In genomic region chr5:131707471-131707870, GRCm38 (mm10) we compare ENCODE assay signal across 15 mouse cellular contexts.
DNase-seq lines count a peak whose midpoint lies in the region; ATAC-seq and TF ChIP-seq lines count a peak whose summit lies in the region.
"Had no signal": no experiment of that assay in that cellular context is flagged by ENCODE, and none has a peak within 500 bp of the region (broad histone marks: within the 10 kb centered on the region; RNA-seq: fewer than 3 reads in every experiment).

No protein-coding gene starts in this region.

- no peak overlapping the region for H3K4me3 ChIP-seq in embryonic facial prominence, embryonic 11.5 days (ENCODE audit: low read depth, low read length)
- H3K4me3 ChIP-seq in embryonic facial prominence, embryonic 10.5 days: no peak overlapping the region
- no peak overlapping the region for H3K4me3 ChIP-seq in limb, embryonic 14.5 days (replicated peaks; ENCODE audit: low read length)
- H3K4me3 ChIP-seq in limb, embryonic 10.5 days: no peak overlapping the region
- H3K4me3 ChIP-seq in embryonic facial prominence, embryonic 14.5 days (ENCODE audit: low read depth, low read length): no peak overlapping the region
- H3K4me3 ChIP-seq: embryonic facial prominence, embryonic 12.5 days; limb, embryonic 13.5 days had no signal

- no peak for TF ChIP-seq POLR2A in limb, embryonic 14.5 days (IDR thresholded peaks at IDR 0.05; ENCODE audit: borderline replicate concordance, extremely low read depth, insufficient read depth, insufficient read length)

- no peak overlapping the region for H3K9ac ChIP-seq in embryonic facial prominence, embryonic 11.5 days (replicated peaks; ENCODE audit: low read length)
- H3K9ac ChIP-seq in limb, embryonic 14.5 days (ENCODE audit: low read depth, low read length, severe bottlenecking): no peak overlapping the region
- H3K9ac ChIP-seq in embryonic facial prominence, embryonic 14.5 days (ENCODE audit: low read depth, low read length): no peak overlapping the region
- H3K9ac ChIP-seq: embryonic facial prominence, embryonic 12.5 days; limb, embryonic 13.5 days had no signal

- H3K27me3 ChIP-seq in embryonic facial prominence, embryonic 11.5 days (ENCODE audit: control insufficient read depth, insufficient read depth, low read length): no peaks in the 10 kb centered on the region
- H3K27me3 ChIP-seq in embryonic facial prominence, embryonic 10.5 days (replicated peaks; ENCODE audit: low read depth, poor library complexity, severe bottlenecking): 0 out of 2 replicates have a peak, but pooled peaks cover 5% of the 10 kb centered on the region
- H3K27me3 ChIP-seq in limb, embryonic 14.5 days (ENCODE audit: control insufficient read depth, insufficient read depth, low read length): no peaks in the 10 kb centered on the region
- peaks cover 6% of the 10 kb centered on the region for H3K27me3 ChIP-seq in limb, embryonic 10.5 days (ENCODE audit: low read depth, poor library complexity, severe bottlenecking)
- H3K27me3 ChIP-seq in embryonic facial prominence, embryonic 14.5 days (replicated peaks; ENCODE audit: control insufficient read depth, insufficient read depth, low read length): no peaks in the 10 kb centered on the region
- H3K27me3 ChIP-seq: embryonic facial prominence, embryonic 12.5 days had no signal

- no peaks in the 10 kb centered on the region for H3K36me3 ChIP-seq in embryonic facial prominence, embryonic 11.5 days (replicated peaks; ENCODE audit: control insufficient read depth, insufficient read depth, low read depth, low read length)
- H3K36me3 ChIP-seq in embryonic facial prominence, embryonic 10.5 days (replicated peaks): no peaks in the 10 kb centered on the region
- H3K36me3 ChIP-seq in limb, embryonic 14.5 days (ENCODE audit: control insufficient read depth, insufficient read depth, low read length): no peaks in the 10 kb centered on the region
- H3K36me3 ChIP-seq in limb, embryonic 10.5 days: peaks cover 1% of the 10 kb centered on the region; the same call in 1 of the 2 replicates
- no peaks in the 10 kb centered on the region for H3K36me3 ChIP-seq in embryonic facial prominence, embryonic 14.5 days (ENCODE audit: control insufficient read depth, insufficient read depth, low read length)
- H3K36me3 ChIP-seq: embryonic facial prominence, embryonic 12.5 days; limb, embryonic 13.5 days had no signal

- no peak for DNase-seq in embryonic facial prominence, embryonic 11.5 days (ENCODE audit: low spot score)
- DNase-seq in embryonic facial prominence, embryonic 10.5 days (ENCODE audit: low spot score): no peak
- DNase-seq in limb, embryonic 14.5 days (ENCODE audit: low spot score): peak; percentile 48
- DNase-seq in limb, embryonic 10.5 days (ENCODE audit: low spot score): no peak
- DNase-seq in embryonic facial prominence, embryonic 14.5 days (ENCODE audit: low spot score): peak; percentile 57
- peak; percentile 34 to 55 for DNase-seq in left cerebral cortex, postnatal 14 days (ENCODE audit: low spot score in 2 of 2)
- no peak for DNase-seq in T-cell, adult 2 months (ENCODE audit: low spot score)
- no peak for DNase-seq in ovary, postnatal 10 days (ENCODE audit: low spot score)
- DNase-seq: cerebellum, adult 9-10 months; heart, adult 11 months; lung, adult 18-20 months had no signal

- ATAC-seq in embryonic facial prominence, embryonic 11.5 days (replicated peaks; ENCODE audit: insufficient number of reproducible peaks, low FRiP score, low TSS enrichment, low read depth): no peak
- ATAC-seq in limb, embryonic 14.5 days (ENCODE audit: low FRiP score, low read depth): no peak
- ATAC-seq in embryonic facial prominence, embryonic 14.5 days (ENCODE audit: low read depth): no peak
- ATAC-seq: inflammation-experienced regulatory T-cells, adult 6 months had no signal

- H3K27ac ChIP-seq in embryonic facial prominence, embryonic 11.5 days (replicated peaks; ENCODE audit: low read depth, low read length): 0 out of 2 replicates have a peak overlapping the region, but pooled peaks have one; percentile 24
- H3K27ac ChIP-seq in embryonic facial prominence, embryonic 10.5 days (replicated peaks): no peak overlapping the region
- H3K27ac ChIP-seq in limb, embryonic 14.5 days (replicated peaks; ENCODE audit: low read depth, low read length): no peak overlapping the region
- no peak overlapping the region for H3K27ac ChIP-seq in limb, embryonic 10.5 days
- no peak overlapping the region for H3K27ac ChIP-seq in embryonic facial prominence, embryonic 14.5 days (replicated peaks; ENCODE audit: low read depth, low read length)
- H3K27ac ChIP-seq: embryonic facial prominence, embryonic 12.5 days; kidney, postnatal 0 days; limb, embryonic 13.5 days had no signal

- H3K4me2 ChIP-seq in embryonic facial prominence, embryonic 11.5 days (ENCODE audit: low read depth, low read length): no peak overlapping the region
- no peak overlapping the region for H3K4me2 ChIP-seq in limb, embryonic 14.5 days (replicated peaks; ENCODE audit: low read depth, low read length, severe bottlenecking)
- no peak overlapping the region for H3K4me2 ChIP-seq in embryonic facial prominence, embryonic 14.5 days (ENCODE audit: low read depth, low read length)
- H3K4me2 ChIP-seq: embryonic facial prominence, embryonic 12.5 days; limb, embryonic 13.5 days had no signal

- intact Hi-C loops in left cerebral cortex, postnatal 14 days (cut with DNase I): no loop called here

- no peaks in the 10 kb centered on the region for H3K9me3 ChIP-seq in embryonic facial prominence, embryonic 11.5 days (replicated peaks; ENCODE audit: control insufficient read depth, low read length)
- 0 out of 2 replicates have a peak, but pooled peaks cover under 1% of the 10 kb centered on the region for H3K9me3 ChIP-seq in embryonic facial prominence, embryonic 10.5 days
- 0 out of 2 replicates have a peak, but pooled peaks cover 1% of the 10 kb centered on the region for H3K9me3 ChIP-seq in limb, embryonic 14.5 days (ENCODE audit: control insufficient read depth, low read length)
- H3K9me3 ChIP-seq in limb, embryonic 10.5 days (replicated peaks): no peaks in the 10 kb centered on the region
- H3K9me3 ChIP-seq in embryonic facial prominence, embryonic 14.5 days (ENCODE audit: control insufficient read depth, low read length): no peaks in the 10 kb centered on the region
- H3K9me3 ChIP-seq: embryonic facial prominence, embryonic 12.5 days; limb, embryonic 13.5 days had no signal

- whole genome bisulfite sequencing in embryonic facial prominence, embryonic 11.5 days: 85% methylated on average over 7 of the region's 7 CpGs
- 89% methylated on average over 7 of the region's 7 CpGs for WGBS in embryonic facial prominence, embryonic 10.5 days
- WGBS in limb, embryonic 14.5 days: 54% methylated on average over 7 of the region's 7 CpGs
- WGBS in limb, embryonic 10.5 days: 85% methylated on average over 7 of the region's 7 CpGs
- WGBS in embryonic facial prominence, embryonic 14.5 days: 67% methylated on average over 7 of the region's 7 CpGs

- no peaks in the 10 kb centered on the region for H3K4me1 ChIP-seq in embryonic facial prominence, embryonic 11.5 days (ENCODE audit: control insufficient read depth, insufficient read depth, low read length)
- H3K4me1 ChIP-seq in embryonic facial prominence, embryonic 10.5 days: 0 out of 2 replicates have a peak, but pooled peaks cover 10% of the 10 kb centered on the region
- peaks cover 10% of the 10 kb centered on the region; the same call in 1 of the 2 replicates for H3K4me1 ChIP-seq in limb, embryonic 14.5 days (ENCODE audit: control insufficient read depth, insufficient read depth, low read length)
- peaks cover 60% of the 10 kb centered on the region for H3K4me1 ChIP-seq in limb, embryonic 10.5 days
- peaks cover 5% of the 10 kb centered on the region; the same call in 1 of the 2 replicates for H3K4me1 ChIP-seq in embryonic facial prominence, embryonic 14.5 days (ENCODE audit: control insufficient read depth, insufficient read depth, low read length)

Comparison
In these comparisons a context has a peak if more than half of its experiments do, and no peak if none do; other contexts are left out.
1. DNase-seq: peak in limb, embryonic 14.5 days (single experiment), embryonic facial prominence, embryonic 14.5 days (single experiment) and left cerebral cortex, postnatal 14 days (2 of 2); none in embryonic facial prominence, embryonic 11.5 days (single experiment), embryonic facial prominence, embryonic 10.5 days (single experiment), limb, embryonic 10.5 days (single experiment), T-cell, adult 2 months (single experiment) and ovary, postnatal 10 days (single experiment).